Mouse (Mus musculus): ENCODE data around the gene Plin5.

DNA sequence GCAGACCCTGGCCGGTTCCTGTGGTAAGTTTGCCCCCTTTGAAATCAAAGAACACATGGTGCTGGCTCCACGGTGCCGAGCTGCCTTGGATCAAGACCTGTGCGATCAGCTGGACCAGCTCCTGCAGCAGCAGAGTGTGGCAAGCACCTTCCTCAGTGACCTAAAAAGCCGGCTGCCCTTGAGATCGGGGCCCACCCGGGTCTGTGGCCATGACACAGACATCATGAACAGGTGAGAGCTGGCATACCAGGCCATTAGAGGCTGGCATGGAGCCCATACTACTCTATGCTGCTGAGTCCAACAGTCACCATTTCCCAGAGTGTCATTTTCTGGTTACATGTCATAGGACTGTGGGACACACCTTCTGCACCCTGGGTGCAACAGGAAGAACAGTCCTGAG lies 55.3 kb downstream of the Plin5 start:
- TF ChIP-seq SMC3 (IDR thresholded peaks at IDR 0.05; ENCODE audit: low read depth, low read length): no peak
- no peak for TF ChIP-seq E2F4 (IDR thresholded peaks at IDR 0.05; ENCODE audit: borderline replicate concordance, low read depth, low read length)
- TF ChIP-seq POLR2AphosphoS5 (IDR thresholded peaks at IDR 0.05; ENCODE audit: borderline replicate concordance, low read depth, low read length): no peak
- TF ChIP-seq CTCF (IDR thresholded peaks at IDR 0.05 in 2 of 3, conservative IDR thresholded peaks at IDR 0.05 in 1 of 3; ENCODE audit: control insufficient read depth in 1 of 3, insufficient read depth in 1 of 3, low read depth in 2 of 3, low read length in 3 of 3, poor library complexity in 1 of 3, severe bottlenecking in 1 of 3): no peak
- no peak for TF ChIP-seq POLR2AphosphoS2 (IDR thresholded peaks at IDR 0.05; ENCODE audit: low read length)
- no peak for TF ChIP-seq KAT2A (conservative IDR thresholded peaks at IDR 0.05; ENCODE audit: low read depth, low read length)
- TF ChIP-seq POLR2A (IDR thresholded peaks at IDR 0.05; ENCODE audit: control insufficient read depth in 1 of 2, insufficient read depth in 1 of 2, low read depth in 1 of 2, low read length in 2 of 2, poor library complexity in 1 of 2): no peak
- TF ChIP-seq GABPA (IDR thresholded peaks at IDR 0.05; ENCODE audit: low read depth, low read length): no peak
- no peak for TF ChIP-seq CHD2 (IDR thresholded peaks at IDR 0.05; ENCODE audit: low read length)
- no peak for TF ChIP-seq EP300 (IDR thresholded peaks at IDR 0.05; ENCODE audit: low read depth in 1 of 2, low read length in 2 of 2)
- no peak for TF ChIP-seq ZMIZ1 (IDR thresholded peaks at IDR 0.05; ENCODE audit: low read depth, low read length)
- TF ChIP-seq USF1 (IDR thresholded peaks at IDR 0.05; ENCODE audit: low read depth, low read length): no peak
- no peak for TF ChIP-seq RCOR1 (IDR thresholded peaks at IDR 0.05; ENCODE audit: low read depth, low read length)
